Mouse (Mus musculus): Measurements from ENCODE around the gene Cd34. TPM values are rescaled to one million over a fixed set of nuclear protein-coding genes. Genes with fewer than 3 reads are reported as not detected.

The Cd34 gene
- polyA plus RNA-seq, 1 experiment from 2014 or later, result 58.3 TPM

GRCm38 (mm10) chr1:194929972-194930355 lies 8.7 kb upstream of the Cd34 start:
- H3K4me3 ChIP-seq (ENCODE audit: low read depth, low read length), result no peak overlapping the region
- H3K9ac ChIP-seq (ENCODE audit: low read depth, low read length), result no peak overlapping the region
- DNase-seq (ENCODE audit: low spot score) (no peak), ATAC-seq (ENCODE audit: low FRiP score) (no peak)
- H3K27ac ChIP-seq (ENCODE audit: low read depth, low read length), result no peak overlapping the region
- 61% methylated on average over 1 of the region's 1 CpGs for WGBS
- no peaks in the 10 kb centered on the region for H3K27me3 ChIP-seq (ENCODE audit: control insufficient read depth, insufficient read depth, low read length)
- no peaks in the 10 kb centered on the region for H3K9me3 ChIP-seq (ENCODE audit: control insufficient read depth, low read length)
- H3K4me1 ChIP-seq (replicated peaks; ENCODE audit: control insufficient read depth, insufficient read depth, low read length), result no peaks in the 10 kb centered on the region
- no peak overlapping the region for H3K4me2 ChIP-seq (replicated peaks; ENCODE audit: low read depth, low read length)
- no peaks in the 10 kb centered on the region for H3K36me3 ChIP-seq (ENCODE audit: control insufficient read depth, insufficient read depth, low read length)

GRCm38 (mm10) chr1:194930706-194931105 lies 7.9 kb upstream of the Cd34 start:
- H3K4me1 ChIP-seq (replicated peaks; ENCODE audit: control insufficient read depth, insufficient read depth, low read length), result no peaks in the 10 kb centered on the region
- no peak for ATAC-seq (ENCODE audit: low FRiP score)
- no peak overlapping the region for H3K9ac ChIP-seq (ENCODE audit: low read depth, low read length)
- no peak overlapping the region for H3K4me3 ChIP-seq (ENCODE audit: low read depth, low read length)
- no peaks in the 10 kb centered on the region for H3K27me3 ChIP-seq (ENCODE audit: control insufficient read depth, insufficient read depth, low read length)
- H3K36me3 ChIP-seq (ENCODE audit: control insufficient read depth, insufficient read depth, low read length), result no peaks in the 10 kb centered on the region
- no peak overlapping the region for H3K4me2 ChIP-seq (replicated peaks; ENCODE audit: low read depth, low read length)
- no peaks in the 10 kb centered on the region for H3K9me3 ChIP-seq (ENCODE audit: control insufficient read depth, low read length)
- DNase-seq (ENCODE audit: low spot score), result no peak
- H3K27ac ChIP-seq (ENCODE audit: low read depth, low read length), result no peak overlapping the region

GRCm38 (mm10) chr1:194935351-194935750 lies 3.3 kb upstream of the Cd34 start:
- no peak overlapping the region for H3K27ac ChIP-seq (ENCODE audit: low read depth, low read length)
- H3K9me3 ChIP-seq (ENCODE audit: control insufficient read depth, low read length), result no peaks in the 10 kb centered on the region
- no peak overlapping the region for H3K9ac ChIP-seq (ENCODE audit: low read depth, low read length)
- no peaks in the 10 kb centered on the region for H3K36me3 ChIP-seq (ENCODE audit: control insufficient read depth, insufficient read depth, low read length)
- H3K4me1 ChIP-seq (replicated peaks; ENCODE audit: control insufficient read depth, insufficient read depth, low read length), result no peaks in the 10 kb centered on the region
- WGBS, result 41% methylated on average over 1 of the region's 1 CpGs
- no peak overlapping the region for H3K4me3 ChIP-seq (ENCODE audit: low read depth, low read length)
- no peak for DNase-seq (ENCODE audit: low spot score)
- ATAC-seq (ENCODE audit: low FRiP score), result no peak
- peaks cover 2% of the 10 kb centered on the region; the same call in 1 of the 2 replicates for H3K27me3 ChIP-seq (ENCODE audit: control insufficient read depth, insufficient read depth, low read length)
- no peak overlapping the region for H3K4me2 ChIP-seq (replicated peaks; ENCODE audit: low read depth, low read length)

- H3K27ac ChIP-seq (ENCODE audit: low read depth, low read length), result no peak overlapping the region
- H3K4me1 ChIP-seq (replicated peaks; ENCODE audit: control insufficient read depth, insufficient read depth, low read length), result no peaks in the 10 kb centered on the region
- peaks cover 2% of the 10 kb centered on the region; the same call in 1 of the 2 replicates for H3K27me3 ChIP-seq (ENCODE audit: control insufficient read depth, insufficient read depth, low read length)
- no peak overlapping the region for H3K4me2 ChIP-seq (replicated peaks; ENCODE audit: low read depth, low read length)
- ATAC-seq (ENCODE audit: low FRiP score) (no peak), DNase-seq (ENCODE audit: low spot score) (no peak)
- no peak overlapping the region for H3K4me3 ChIP-seq (ENCODE audit: low read depth, low read length)
- no peaks in the 10 kb centered on the region for H3K36me3 ChIP-seq (ENCODE audit: control insufficient read depth, insufficient read depth, low read length)
- H3K9me3 ChIP-seq (ENCODE audit: control insufficient read depth, low read length), result no peaks in the 10 kb centered on the region
- H3K9ac ChIP-seq (ENCODE audit: low read depth, low read length), result no peak overlapping the region
These were observed 2.9 kb downstream of the Cd34 start for GRCm38 (mm10) chr1:194941528-194941927.

- Histone ChIP-seq H3K4me2 (replicated peaks; ENCODE audit: low read depth, low read length) (no peak overlapping the region), H3K4me1 (replicated peaks; ENCODE audit: control insufficient read depth, insufficient read depth, low read length) (no peaks in the 10 kb centered on the region), H3K4me3 (ENCODE audit: low read depth, low read length) (no peak overlapping the region), H3K9me3 (ENCODE audit: control insufficient read depth, low read length) (no peaks in the 10 kb centered on the region), H3K9ac (ENCODE audit: low read depth, low read length) (no peak overlapping the region), H3K27ac (ENCODE audit: low read depth, low read length) (no peak overlapping the region), H3K27me3 (ENCODE audit: control insufficient read depth, insufficient read depth, low read length) (peaks cover 2% of the 10 kb centered on the region; the same call in 1 of the 2 replicates), H3K36me3 (ENCODE audit: control insufficient read depth, insufficient read depth, low read length) (no peaks in the 10 kb centered on the region)
- ATAC-seq (ENCODE audit: low FRiP score) (no peak), DNase-seq (ENCODE audit: low spot score) (no peak)
These were observed 4.3 kb downstream of the Cd34 start for GRCm38 (mm10) chr1:194942912-194943311.

DNA sequence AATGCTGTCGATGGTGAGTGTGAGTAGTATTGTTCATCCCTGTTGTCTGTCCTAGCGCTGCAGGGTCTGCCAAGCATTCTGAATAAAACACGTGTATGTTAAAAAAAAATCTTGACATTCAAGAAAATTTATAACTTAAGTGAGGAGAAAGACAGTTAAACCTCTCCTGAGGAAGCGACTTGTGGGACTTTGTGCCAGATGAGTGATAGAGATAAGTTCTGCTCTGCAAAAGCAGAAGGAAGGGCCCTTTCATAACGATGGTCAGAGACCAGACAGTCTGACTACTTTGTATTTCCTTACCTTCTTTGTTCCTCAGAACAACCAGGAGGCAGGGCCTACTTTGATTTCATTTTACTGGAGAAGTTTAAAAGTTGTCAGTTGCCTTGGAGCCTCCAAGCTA lies 4.9 kb downstream of the Cd34 start:
- no peak overlapping the region for H3K4me3 ChIP-seq (ENCODE audit: low read depth, low read length)
- H3K36me3 ChIP-seq (ENCODE audit: control insufficient read depth, insufficient read depth, low read length), result no peaks in the 10 kb centered on the region
- no peak overlapping the region for H3K27ac ChIP-seq (ENCODE audit: low read depth, low read length)
- H3K9me3 ChIP-seq (ENCODE audit: control insufficient read depth, low read length), result no peaks in the 10 kb centered on the region
- no peaks in the 10 kb centered on the region for H3K4me1 ChIP-seq (replicated peaks; ENCODE audit: control insufficient read depth, insufficient read depth, low read length)
- WGBS, result 86% methylated on average over 5 of the region's 5 CpGs
- ATAC-seq (ENCODE audit: low FRiP score) (no peak), DNase-seq (ENCODE audit: low spot score) (no peak)
- no peak overlapping the region for H3K9ac ChIP-seq (ENCODE audit: low read depth, low read length)
- no peak overlapping the region for H3K4me2 ChIP-seq (replicated peaks; ENCODE audit: low read depth, low read length)
- H3K27me3 ChIP-seq (ENCODE audit: control insufficient read depth, insufficient read depth, low read length), result no peaks in the 10 kb centered on the region

DNA sequence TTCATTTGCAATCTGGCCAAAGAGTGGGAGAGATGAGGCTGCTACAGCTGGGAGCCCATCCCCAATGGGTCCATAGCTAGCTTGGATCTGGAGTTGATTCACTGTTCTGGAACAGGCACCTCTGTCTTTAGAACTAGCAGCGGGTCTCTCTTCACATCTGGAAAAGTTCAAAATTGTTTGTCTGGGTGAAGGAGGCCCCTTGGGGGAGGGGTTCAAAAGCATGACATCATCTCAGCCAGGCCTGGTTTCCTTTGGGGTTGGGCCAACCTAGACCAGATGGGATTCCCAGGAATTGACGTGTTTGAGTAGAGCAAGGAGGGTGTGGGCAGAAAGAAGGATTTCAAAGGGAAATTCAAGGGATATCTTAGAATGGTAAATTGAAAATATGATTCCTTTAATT lies 6.8 kb downstream of the Cd34 start:
- H3K27ac ChIP-seq (ENCODE audit: low read depth, low read length), result no peak overlapping the region
- ATAC-seq (ENCODE audit: low FRiP score) (no peak), DNase-seq (ENCODE audit: low spot score) (no peak)
- no peak overlapping the region for H3K9ac ChIP-seq (ENCODE audit: low read depth, low read length)
- no peaks in the 10 kb centered on the region for H3K27me3 ChIP-seq (ENCODE audit: control insufficient read depth, insufficient read depth, low read length)
- H3K4me3 ChIP-seq (ENCODE audit: low read depth, low read length), result no peak overlapping the region
- WGBS, result 66% methylated on average over 2 of the region's 2 CpGs
- no peaks in the 10 kb centered on the region for H3K4me1 ChIP-seq (replicated peaks; ENCODE audit: control insufficient read depth, insufficient read depth, low read length)
- no peaks in the 10 kb centered on the region for H3K36me3 ChIP-seq (ENCODE audit: control insufficient read depth, insufficient read depth, low read length)
- H3K4me2 ChIP-seq (replicated peaks; ENCODE audit: low read depth, low read length), result no peak overlapping the region
- no peaks in the 10 kb centered on the region for H3K9me3 ChIP-seq (ENCODE audit: control insufficient read depth, low read length)

DNA sequence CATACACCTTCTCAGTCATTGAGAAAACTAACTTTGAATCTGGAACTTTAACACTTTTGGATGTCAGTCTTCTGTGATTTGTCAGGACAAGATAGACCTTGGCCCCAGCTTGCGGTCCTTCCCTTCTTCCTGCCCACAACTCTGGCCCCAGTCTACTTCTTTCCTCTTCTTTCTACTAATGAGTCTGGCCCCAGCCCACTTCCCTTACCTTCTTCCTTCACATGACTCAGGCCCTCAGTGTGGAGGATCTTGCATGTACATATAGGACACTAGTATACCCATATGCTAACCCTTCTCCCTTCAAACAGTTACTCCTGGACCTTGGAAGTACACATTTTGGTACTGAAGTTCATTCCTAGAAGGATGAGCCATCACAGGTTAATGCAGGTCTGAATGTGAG lies 7.8 kb downstream of the Cd34 start:
- ATAC-seq (ENCODE audit: low FRiP score) (no peak), DNase-seq (ENCODE audit: low spot score) (no peak)
- Histone ChIP-seq H3K9me3 (ENCODE audit: control insufficient read depth, low read length) (no peaks in the 10 kb centered on the region), H3K27ac (ENCODE audit: low read depth, low read length) (no peak overlapping the region), H3K27me3 (ENCODE audit: control insufficient read depth, insufficient read depth, low read length) (no peaks in the 10 kb centered on the region), H3K9ac (ENCODE audit: low read depth, low read length) (no peak overlapping the region), H3K4me1 (replicated peaks; ENCODE audit: control insufficient read depth, insufficient read depth, low read length) (no peaks in the 10 kb centered on the region), H3K36me3 (ENCODE audit: control insufficient read depth, insufficient read depth, low read length) (no peaks in the 10 kb centered on the region), H3K4me2 (replicated peaks; ENCODE audit: low read depth, low read length) (no peak overlapping the region), H3K4me3 (ENCODE audit: low read depth, low read length) (no peak overlapping the region)
- WGBS, result 94% methylated on average over 1 of the region's 1 CpGs

GRCm38 (mm10) chr1:194950913-194951312 lies 12.3 kb downstream of the Cd34 start:
- Histone ChIP-seq H3K4me2 (replicated peaks; ENCODE audit: low read depth, low read length) (no peak overlapping the region), H3K27ac (ENCODE audit: low read depth, low read length) (no peak overlapping the region), H3K4me3 (ENCODE audit: low read depth, low read length) (no peak overlapping the region), H3K4me1 (replicated peaks; ENCODE audit: control insufficient read depth, insufficient read depth, low read length) (no peaks in the 10 kb centered on the region), H3K36me3 (ENCODE audit: control insufficient read depth, insufficient read depth, low read length) (no peaks in the 10 kb centered on the region), H3K9me3 (ENCODE audit: control insufficient read depth, low read length) (no peaks in the 10 kb centered on the region), H3K9ac (ENCODE audit: low read depth, low read length) (no peak overlapping the region), H3K27me3 (ENCODE audit: control insufficient read depth, insufficient read depth, low read length) (no peaks in the 10 kb centered on the region)
- DNase-seq (ENCODE audit: low spot score), result no peak
- WGBS, result 72% methylated on average over 2 of the region's 2 CpGs
- no peak for ATAC-seq (ENCODE audit: low FRiP score)
